Mouse (Mus musculus) heart, adult 8-10 months (tissue): ENCODE results near the gene Nf2. TPM values are rescaled to one million over a fixed set of nuclear protein-coding genes. Genes with fewer than 3 reads are reported as not detected.

ENCODE experiments used
- DNase-seq: peaks from one replicate; pipeline ENCODE4 v3.0.0; 2022; ENCODE audit warnings: low spot score
- microRNA-seq: library from miRNA; unstranded; fragments of <30 nt; microRNA quantifications from one replicate; pipeline ENCODE4 v1.2.0, GENCODE M21; 2022
- total RNA-seq, 4 experiments: library from RNA; stranded (reverse); gene quantifications; 2 replicates each; pipeline ENCODE4 v1.2.4; 2022

The Nf2 gene
- total RNA-seq, 4 experiments from 2014 or later: 75.5 to 80.0 (median 78.3) TPM

- no peak for DNase-seq
Observed at GRCm38 (mm10) chr11:4746733-4747132, 102.6 kb downstream of the Nf2 start, which contains the start of gene Cabp7. Gene Cabp7 (minus strand): TSS chr11:4746778.

DNA sequence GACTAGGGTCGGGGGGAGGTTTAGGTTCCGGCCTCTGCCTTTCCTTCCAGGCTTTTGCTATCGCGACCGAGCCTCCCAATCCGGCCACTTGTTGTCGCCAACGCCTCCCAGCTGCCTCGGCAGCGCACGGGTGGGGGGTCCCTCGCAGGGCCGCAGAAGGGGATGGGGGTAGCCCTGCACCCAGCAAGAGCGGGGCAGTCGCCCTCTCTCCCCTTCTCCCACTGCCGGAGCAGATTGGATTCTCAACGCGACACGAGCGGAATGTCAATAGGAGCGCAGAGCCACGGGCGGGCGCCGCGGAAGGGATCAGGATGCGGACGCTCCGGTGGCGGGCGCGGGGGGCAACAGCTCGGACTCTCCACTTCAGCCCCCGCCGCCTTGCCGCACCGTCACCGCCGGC is 103.4 kb downstream of the Nf2 start:
- DNase-seq: no peak

- DNase-seq: no peak
Observed at GRCm38 (mm10) chr11:4744691-4745090, 104.6 kb downstream of the Nf2 start.

- no peak for DNase-seq
Observed at GRCm38 (mm10) chr11:4740785-4741184, 108.6 kb downstream of the Nf2 start.

- DNase-seq: no peak
Observed at GRCm38 (mm10) chr11:4738719-4739118, 110.6 kb downstream of the Nf2 start.

DNA sequence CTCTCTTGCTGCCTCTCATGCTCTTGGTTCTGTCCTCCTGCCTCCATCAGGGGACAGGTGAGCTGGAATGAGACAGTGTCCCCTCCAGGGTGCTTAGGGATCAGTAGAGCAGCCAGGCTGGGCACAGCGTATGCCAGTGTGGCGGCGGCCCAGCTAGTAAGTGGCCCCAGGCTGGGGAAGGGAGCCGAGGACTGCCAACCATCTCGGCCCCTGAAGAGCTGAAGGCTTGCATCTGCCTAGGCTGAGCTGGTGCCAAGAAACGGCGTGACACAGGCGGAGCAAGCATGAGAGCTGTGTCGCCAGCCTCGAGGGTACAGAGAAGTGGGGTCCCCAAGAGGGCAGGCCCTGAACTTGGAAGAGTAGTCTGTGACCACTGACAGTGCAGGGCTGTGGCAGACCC is 111.7 kb downstream of the Nf2 start:
- no peak for DNase-seq

DNA sequence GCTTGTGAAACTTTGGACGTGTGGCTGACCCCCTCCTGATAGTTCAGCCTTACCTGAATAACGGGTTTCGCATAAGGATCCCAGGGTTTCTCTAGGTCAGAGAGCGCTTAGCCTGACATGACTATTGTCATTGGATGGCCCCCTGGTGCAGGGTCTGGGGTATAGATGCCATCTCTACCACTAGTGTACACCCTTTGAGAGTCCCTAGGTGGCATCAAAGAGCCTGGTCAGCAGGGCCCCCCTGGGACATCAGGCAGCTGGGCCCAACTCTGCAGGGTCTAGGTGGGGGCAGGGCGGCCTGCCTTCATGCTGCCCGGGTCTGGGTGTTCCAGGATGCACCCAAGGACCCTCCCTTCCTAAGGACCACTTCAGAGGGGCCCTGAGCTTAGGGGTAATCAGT is 113.0 kb downstream of the Nf2 start:
- no peak for DNase-seq

- no peak for DNase-seq
Observed at GRCm38 (mm10) chr11:4734179-4734578, 115.2 kb downstream of the Nf2 start.

GRCm38 (mm10) chr11:4731781-4732180 is 117.6 kb downstream of the Nf2 start:
- no peak for DNase-seq

- DNase-seq: no peak
Observed at GRCm38 (mm10) chr11:4730913-4731312, 118.4 kb downstream of the Nf2 start.

- DNase-seq: no peak
Observed at GRCm38 (mm10) chr11:4730096-4730495, 119.2 kb downstream of the Nf2 start.

- DNase-seq: no peak
Observed at GRCm38 (mm10) chr11:4729603-4730002, 119.7 kb downstream of the Nf2 start.

GRCm38 (mm10) chr11:4721728-4722127 is 127.6 kb downstream of the Nf2 start:
- DNase-seq: no peak

GRCm38 (mm10) chr11:4720900-4721580 is 128.3 kb downstream of the Nf2 start:
- DNase-seq: no peak

DNA sequence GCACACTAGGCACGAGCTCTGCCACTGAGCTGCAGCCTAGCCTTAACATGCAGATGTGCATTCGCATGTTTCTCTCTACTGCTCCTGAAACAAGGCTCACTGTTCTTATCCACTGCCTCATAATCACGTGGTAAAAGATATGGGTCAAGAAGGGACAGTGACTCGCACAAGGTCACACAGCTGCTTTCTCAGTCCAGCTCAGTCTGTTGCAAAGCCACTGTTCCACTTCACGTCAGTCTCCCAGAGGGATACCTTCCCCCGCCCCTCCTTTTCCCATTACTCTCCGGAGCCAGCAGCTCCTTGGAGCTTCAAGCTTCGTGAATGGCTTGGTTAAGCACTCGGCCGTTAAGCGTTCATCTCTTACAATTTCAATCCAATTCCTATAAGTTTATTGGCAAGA is 128.9 kb downstream of the Nf2 start:
- no peak for DNase-seq

- no peak for DNase-seq
Observed at GRCm38 (mm10) chr11:4719961-4720360, 129.4 kb downstream of the Nf2 start.

DNA sequence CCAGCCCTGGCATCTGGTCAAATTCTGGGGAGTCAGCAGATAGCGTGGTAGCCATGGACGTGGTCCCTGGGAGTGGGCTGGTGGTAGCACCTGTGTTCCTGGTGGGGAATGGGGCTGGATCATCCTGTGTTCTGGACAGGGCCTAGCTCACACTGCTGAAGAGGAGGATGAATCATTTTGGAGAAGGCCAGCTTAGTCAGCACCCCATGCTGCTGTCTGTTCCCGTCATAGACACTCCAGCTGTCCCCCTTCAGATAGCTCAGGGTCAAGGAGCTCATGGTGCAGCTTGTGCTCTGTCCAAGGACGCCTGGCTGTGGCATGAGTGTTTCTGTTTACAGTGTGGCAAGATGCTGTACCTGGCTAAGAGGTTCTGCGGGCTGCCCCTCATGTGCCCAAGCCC is 130.8 kb downstream of the Nf2 start:
- DNase-seq: no peak

DNA sequence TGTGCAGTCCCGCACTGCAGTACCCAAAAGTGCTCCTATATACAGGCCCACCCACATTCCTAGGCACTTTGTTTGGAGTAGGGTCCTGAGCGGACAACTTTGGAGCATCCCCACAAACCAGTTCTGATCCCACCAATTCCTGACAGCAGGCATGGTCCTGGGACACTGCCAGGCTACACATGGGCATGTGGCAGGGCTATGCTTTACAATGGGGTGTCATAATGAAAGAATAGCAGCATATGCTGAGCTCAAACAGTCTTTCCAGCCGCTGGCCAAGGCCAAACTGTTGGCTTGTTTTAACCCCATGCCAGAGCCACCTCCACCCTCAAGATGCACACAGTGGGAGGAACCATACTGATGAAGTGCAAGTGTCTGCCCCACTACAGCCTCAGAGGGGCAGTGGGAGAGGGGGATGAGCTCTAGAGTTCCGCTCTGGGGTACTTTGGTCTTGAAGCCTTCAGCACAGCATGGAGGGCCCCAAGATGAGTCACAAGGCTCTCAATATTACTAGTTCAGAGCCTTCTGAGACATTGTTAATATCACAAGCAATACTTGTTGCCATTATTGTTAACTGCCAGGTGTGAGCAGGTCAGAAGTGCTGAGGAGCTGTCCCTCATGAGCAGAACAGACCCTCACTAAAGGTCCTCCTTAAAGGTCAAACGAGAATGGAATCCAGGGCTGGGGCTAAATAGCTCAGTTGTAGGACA is 132.7 kb downstream of the Nf2 start:
- no peak for DNase-seq

Small RNA genes lying within 50 kb of the gene (microRNA-seq; reads per million reads assigned to microRNA genes)
- not detected for gene Mir6918

Other genes starting within 250 kb of the Nf2 start
- gene Gm11032, start 229.5 kb downstream of the Nf2 start, total RNA-seq: not detected
- 10 to 100 TPM; 14.1 to 18.4 (median 15.3) TPM for gene Ascc2, start 211.8 kb downstream of the Nf2 start, total RNA-seq
- 1,000 to 10,000 TPM; 1,379 to 1,599 (median 1,505) TPM for gene Uqcr10, start 145.2 kb downstream of the Nf2 start, total RNA-seq
- gene Zmat5, start 144.9 kb downstream of the Nf2 start, total RNA-seq: 10 to 100 TPM; 25.9 to 31.7 (median 26.3) TPM
- gene Cabp7, start 102.8 kb downstream of the Nf2 start, total RNA-seq: not detected
- gene Nipsnap1, start 24.4 kb upstream of the Nf2 start, total RNA-seq: 1 to 10 TPM in 1 of 4 experiments, under 1 TPM in 3; 0.52 to 1.1 (median 0.82) TPM
- gene Thoc5, start 45.8 kb upstream of the Nf2 start, total RNA-seq: 10 to 100 TPM; 14.9 to 19.8 (median 16.2) TPM
- not detected for gene Nefh, start 98.5 kb upstream of the Nf2 start, total RNA-seq
- 10 to 100 TPM; 44.3 to 62.4 (median 54.2) TPM for gene Ap1b1, start 137.3 kb upstream of the Nf2 start, total RNA-seq
- 1 to 10 TPM; 3.3 to 7.8 (median 5.8) TPM for gene Rasl10a, start 208.6 kb upstream of the Nf2 start, total RNA-seq
- 10 to 100 TPM; 13.8 to 18.1 (median 15.6) TPM for gene Gas2l1, start 215.8 kb upstream of the Nf2 start, total RNA-seq
- gene Rhbdd3, start 249.4 kb upstream of the Nf2 start, total RNA-seq: 10 to 100 TPM; 26.7 to 27.7 (median 27.3) TPM
- 100 to 1,000 TPM in 1 of 4 experiments, 10 to 100 TPM in 3; 74.3 to 111 (median 95.2) TPM for gene Ewsr1, start 249.7 kb upstream of the Nf2 start, total RNA-seq